9 mouse cellular contexts compared by ENCODE assay signal in genomic region chr15:79803533-79804351, GRCm38 (mm10). TPM values are rescaled to one million over a fixed set of nuclear protein-coding genes. Genes with fewer than 3 reads are reported as not detected.
A peak's percentile ranks its signal among the peaks of the same experiment; 100 is the strongest.
DNase-seq lines count a peak whose midpoint lies in the region; ATAC-seq and TF ChIP-seq lines count a peak whose summit lies in the region.
"Had no signal": no experiment of that assay in that cellular context is flagged by ENCODE, and none has a peak within 500 bp of the region (broad histone marks: within the 10 kb centered on the region; RNA-seq: fewer than 3 reads in every experiment).

No protein-coding gene starts in this region.

- H3K27ac ChIP-seq in hindbrain, embryonic 11.5 days (ENCODE audit: low read depth, low read length), result peak overlapping the region; percentile 62
- no peak overlapping the region for H3K27ac ChIP-seq in liver, embryonic 14.5 days
- H3K27ac ChIP-seq in stomach, postnatal 0 days (replicated peaks), result no peak overlapping the region

- H3K9ac ChIP-seq in hindbrain, embryonic 11.5 days (ENCODE audit: low read depth, low read length), result peak overlapping the region; percentile 68; the same call in 1 of the 2 replicates
- no peak overlapping the region for H3K9ac ChIP-seq in liver, embryonic 14.5 days (replicated peaks)
- peak overlapping the region; percentile 59 for H3K9ac ChIP-seq in stomach, postnatal 0 days (ENCODE audit: low read length)

- ATAC-seq in hindbrain, embryonic 11.5 days (ENCODE audit: low FRiP score), result peak; percentile 76
- ATAC-seq in liver, embryonic 14.5 days (ENCODE audit: insufficient read depth), result no peak
- ATAC-seq in stomach, postnatal 0 days (ENCODE audit: low FRiP score, low TSS enrichment), result peak; percentile 40

- H3K27me3 ChIP-seq in hindbrain, embryonic 11.5 days (ENCODE audit: control insufficient read depth, insufficient read depth, low read length), result peaks cover 46% of the 10 kb centered on the region
- peaks cover 50% of the 10 kb centered on the region for H3K27me3 ChIP-seq in liver, embryonic 14.5 days (ENCODE audit: control insufficient read depth, insufficient read depth, low read length)
- peaks cover 5% of the 10 kb centered on the region; the same call in 1 of the 2 replicates for H3K27me3 ChIP-seq in stomach, postnatal 0 days (ENCODE audit: control insufficient read depth, insufficient read depth, low read length)

- no peaks in the 10 kb centered on the region for H3K36me3 ChIP-seq in hindbrain, embryonic 11.5 days (ENCODE audit: control insufficient read depth, insufficient read depth, low read length)
- no peaks in the 10 kb centered on the region for H3K36me3 ChIP-seq in liver, embryonic 14.5 days (replicated peaks; ENCODE audit: control insufficient read depth, insufficient read depth, low read depth)
- H3K36me3 ChIP-seq in stomach, postnatal 0 days (ENCODE audit: control insufficient read depth, insufficient read depth, low read length), result no peaks in the 10 kb centered on the region

- TF ChIP-seq EP300 in liver, embryonic 14.5 days (IDR thresholded peaks at IDR 0.05; ENCODE audit: low read depth), result no peak
- TF ChIP-seq EP300 in stomach, postnatal 0 days (optimal IDR thresholded peaks at IDR 0.05), result no peak

- H3K9me3 ChIP-seq in hindbrain, embryonic 11.5 days (ENCODE audit: control insufficient read depth, low read length), result no peaks in the 10 kb centered on the region
- no peaks in the 10 kb centered on the region for H3K9me3 ChIP-seq in liver, embryonic 14.5 days (ENCODE audit: control insufficient read depth, low read length)
- H3K9me3 ChIP-seq in stomach, postnatal 0 days (ENCODE audit: control insufficient read depth, low read length), result no peaks in the 10 kb centered on the region

- peaks cover 2% of the 10 kb centered on the region; the same call in 1 of the 2 replicates for H3K4me1 ChIP-seq in hindbrain, embryonic 11.5 days (replicated peaks; ENCODE audit: control insufficient read depth, insufficient read depth, low read length)
- no peaks in the 10 kb centered on the region for H3K4me1 ChIP-seq in liver, embryonic 14.5 days (replicated peaks; ENCODE audit: control insufficient read depth in 2 of 2, insufficient read depth in 2 of 2, low read length in 1 of 2)
- no peaks in the 10 kb centered on the region for H3K4me1 ChIP-seq in stomach, postnatal 0 days (replicated peaks; ENCODE audit: control insufficient read depth, insufficient read depth)

- TF ChIP-seq CTCF in liver, embryonic 14.5 days (IDR thresholded peaks at IDR 0.05; ENCODE audit: low read depth), result no peak
- peak; percentile 38; the same call in 1 of the 2 replicates for TF ChIP-seq CTCF in stomach, postnatal 0 days (IDR thresholded peaks at IDR 0.05; ENCODE audit: low read depth)

- peak overlapping the region; percentile 54 for H3K4me3 ChIP-seq in hindbrain, embryonic 11.5 days (ENCODE audit: low read depth, low read length)
- peak overlapping the region in 1 of 2 experiments; percentile 41; a peak in 3 of 4 replicates for H3K4me3 ChIP-seq in liver, embryonic 14.5 days (ENCODE audit: insufficient read depth in 1 of 2, low read depth in 2 of 2, low read length in 2 of 2)
- H3K4me3 ChIP-seq in stomach, postnatal 0 days (ENCODE audit: low read depth, low read length), result peak overlapping the region; percentile 57
- H3K4me3 ChIP-seq: erythroblast, embryonic 14.5 days had no signal

- H3K4me2 ChIP-seq in hindbrain, embryonic 11.5 days (replicated peaks; ENCODE audit: low read depth, low read length), result peak overlapping the region; percentile 91
- H3K4me2 ChIP-seq in liver, embryonic 14.5 days (ENCODE audit: low read depth), result peak overlapping the region; percentile 62
- H3K4me2 ChIP-seq in stomach, postnatal 0 days (replicated peaks; ENCODE audit: low read depth), result peak overlapping the region; percentile 91

- peak; percentile 50 for DNase-seq in adrenal gland, postnatal 14 days
- no peak for DNase-seq in adrenal gland, adult 2 months
- DNase-seq in right cerebral cortex, postnatal 14 days, result peak; percentile 31
- DNase-seq in right cerebral cortex, adult 2 months (ENCODE audit: low spot score in 2 of 2), result no peak
- DNase-seq in hindbrain, embryonic 11.5 days (ENCODE audit: low spot score), result no peak
- no peak for DNase-seq in liver, embryonic 14.5 days (ENCODE audit: low read depth in 3 of 3, low spot score in 3 of 3)
- peak; percentile 38 for DNase-seq in stomach, postnatal 0 days (ENCODE audit: low spot score)
- no peak for DNase-seq in layer of hippocampus, adult 11-12 months (ENCODE audit: low spot score)

- WGBS in hindbrain, embryonic 11.5 days, result 5% methylated on average over 73 of the region's 81 CpGs
- 5% methylated on average over 81 of the region's 81 CpGs for WGBS in liver, embryonic 14.5 days (ENCODE audit: insufficient replicate concordance)
- WGBS in stomach, postnatal 0 days, result 4% methylated on average over 77 of the region's 81 CpGs

RNA-seq across cellular contexts. Expression of gene Nptxr, which starts 0.8 kb away (rescaled TPM):
- total RNA-seq in adrenal gland, postnatal 14 days (2021), result 7.0 and 8.4 TPM in 2 replicates
- 1 to 10 TPM; 4.4 to 7.9 TPM for total RNA-seq in adrenal gland, adult 2 months (2021)
- 5.5 and 6.3 TPM in 2 replicates for polyA plus RNA-seq in adrenal gland, adult 2 months (2012; rRNA removed)
- 1.5 and 1.7 TPM in 2 replicates for polyA plus RNA-seq in hindbrain, embryonic 11.5 days (2014; fragmentation: Nextera tagmentation; extraction: Ambion mirVana)
- 0.09 and 0.13 TPM in 2 replicates for polyA plus RNA-seq in liver, embryonic 14.5 days (2012; rRNA removed)
- polyA plus RNA-seq in liver, embryonic 14.5 days (2014; fragmentation: Nextera tagmentation; extraction: Ambion mirVana), result 0.11 TPM in 1 of 2 replicates, not detected in the other
- 2.0 and 2.5 TPM in 2 replicates for polyA plus RNA-seq in stomach, postnatal 0 days (2015; fragmentation: Nextera tagmentation; extraction: Ambion mirVana)
- polyA plus RNA-seq: erythroblast, embryonic 14.5 days had no signal

RNA-seq across cellular contexts. Expression of gene Dnal4, which starts 26.1 kb away (rescaled TPM):
- 16.6 and 20.1 TPM in 2 replicates for total RNA-seq in adrenal gland, postnatal 14 days (2021)
- total RNA-seq in adrenal gland, adult 2 months (2021), result 10 to 100 TPM; 13.9 to 24.8 TPM
- polyA plus RNA-seq in adrenal gland, adult 2 months (2012; rRNA removed), result 39.9 and 43.0 TPM in 2 replicates
- 61.8 and 71.9 TPM in 2 replicates for polyA plus RNA-seq in hindbrain, embryonic 11.5 days (2014; fragmentation: Nextera tagmentation; extraction: Ambion mirVana)
- polyA plus RNA-seq in liver, embryonic 14.5 days (2012; rRNA removed), result 5.5 TPM in 2 replicates
- polyA plus RNA-seq in liver, embryonic 14.5 days (2014; fragmentation: Nextera tagmentation; extraction: Ambion mirVana), result 6.3 and 6.8 TPM in 2 replicates
- 30.5 and 31.4 TPM in 2 replicates for polyA plus RNA-seq in stomach, postnatal 0 days (2015; fragmentation: Nextera tagmentation; extraction: Ambion mirVana)

RNA-seq across cellular contexts. Expression of gene Npcd, which starts 30.3 kb away (rescaled TPM):
- 0.71 and 0.96 TPM in 2 replicates for total RNA-seq in adrenal gland, postnatal 14 days (2021)
- total RNA-seq in adrenal gland, adult 2 months (2021), result 1 to 10 TPM; 1.2 to 2.0 TPM
- 13.4 and 14.6 TPM in 2 replicates for polyA plus RNA-seq in adrenal gland, adult 2 months (2012; rRNA removed)
- 0.26 TPM in 1 of 2 replicates, not detected in the other for polyA plus RNA-seq in hindbrain, embryonic 11.5 days (2014; fragmentation: Nextera tagmentation; extraction: Ambion mirVana)
- not detected in 2 replicates for polyA plus RNA-seq in liver, embryonic 14.5 days (2012; rRNA removed)
- 0.08 TPM in 1 of 2 replicates, not detected in the other for polyA plus RNA-seq in liver, embryonic 14.5 days (2014; fragmentation: Nextera tagmentation; extraction: Ambion mirVana)
- polyA plus RNA-seq in stomach, postnatal 0 days (2015; fragmentation: Nextera tagmentation; extraction: Ambion mirVana), result 0.81 TPM in 1 of 2 replicates, not detected in the other
- polyA plus RNA-seq: erythroblast, embryonic 14.5 days had no signal

RNA-seq across cellular contexts. Expression of gene Cbx6, which starts 30.7 kb away (rescaled TPM):
- total RNA-seq in adrenal gland, postnatal 14 days (2021), result 60.1 and 64.8 TPM in 2 replicates
- total RNA-seq in adrenal gland, adult 2 months (2021), result 10 to 100 TPM; 46.2 to 67.3 TPM
- polyA plus RNA-seq in adrenal gland, adult 2 months (2012; rRNA removed), result 105 and 106 TPM in 2 replicates
- 10.8 and 14.4 TPM in 2 replicates for polyA plus RNA-seq in hindbrain, embryonic 11.5 days (2014; fragmentation: Nextera tagmentation; extraction: Ambion mirVana)
- 7.2 and 7.7 TPM in 2 replicates for polyA plus RNA-seq in liver, embryonic 14.5 days (2012; rRNA removed)
- polyA plus RNA-seq in liver, embryonic 14.5 days (2014; fragmentation: Nextera tagmentation; extraction: Ambion mirVana), result 2.9 and 3.7 TPM in 2 replicates
- polyA plus RNA-seq in stomach, postnatal 0 days (2015; fragmentation: Nextera tagmentation; extraction: Ambion mirVana), result 33.3 and 34.8 TPM in 2 replicates

Comparison
In these comparisons a context has a peak if more than half of its experiments do, and no peak if none do; other contexts are left out.
1. DNase-seq: peak in adrenal gland, postnatal 14 days (single experiment), right cerebral cortex, postnatal 14 days (single experiment) and stomach, postnatal 0 days (single experiment); none in adrenal gland, adult 2 months (single experiment), right cerebral cortex, adult 2 months (0 of 2), hindbrain, embryonic 11.5 days (single experiment), liver, embryonic 14.5 days (0 of 3) and layer of hippocampus, adult 11-12 months (single experiment).
2. Peak in every context shown above with its lines, with median percentiles within 50 percentile points of each other: H3K4me2 ChIP-seq.